Mouse (Mus musculus) naive thymus-derived CD4-positive, alpha-beta T cell, adult 2 months (primary cell): ENCODE results near the gene Tctex1d2.

Experiments used
- DNase-seq: peaks from one replicate; pipeline ENCODE4 v3.0.0-alpha.2; 2011; ENCODE audit warnings: low read depth

The Tctex1d2 gene

DNA sequence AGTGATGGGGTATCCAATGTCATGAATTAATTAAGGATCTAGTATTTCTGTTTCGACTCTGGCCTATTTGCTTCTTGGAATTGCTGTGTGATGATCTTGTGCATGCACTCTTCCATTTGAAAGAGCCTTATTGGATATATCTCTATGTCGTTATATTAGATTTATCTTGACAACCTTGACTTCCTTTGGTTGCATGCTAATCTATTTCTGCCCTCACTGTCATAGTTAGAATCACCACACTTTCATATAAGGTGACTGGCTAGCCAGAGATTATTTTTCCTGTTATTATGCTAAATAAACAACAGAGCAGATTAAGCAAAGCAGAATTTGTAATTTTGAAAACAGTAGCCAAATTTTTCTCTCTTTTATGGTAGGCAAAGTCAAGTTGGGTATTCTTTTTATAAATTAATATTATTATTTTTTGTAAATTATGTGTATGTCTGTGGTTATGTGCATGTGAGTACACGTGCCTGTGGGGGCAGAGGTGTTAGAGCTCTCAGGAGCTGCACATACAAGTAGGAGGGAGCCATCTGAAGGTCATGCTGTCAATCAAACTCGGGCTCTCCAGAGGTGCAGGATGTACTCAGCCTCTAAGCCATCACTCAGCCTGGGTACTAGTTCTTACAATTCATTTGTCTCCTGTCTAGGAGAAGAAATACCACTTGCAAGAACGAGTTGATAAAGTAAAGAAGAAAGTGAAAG, 50.1 kb downstream of the Tctex1d2 start:
- DNase-seq: no peak

DNA sequence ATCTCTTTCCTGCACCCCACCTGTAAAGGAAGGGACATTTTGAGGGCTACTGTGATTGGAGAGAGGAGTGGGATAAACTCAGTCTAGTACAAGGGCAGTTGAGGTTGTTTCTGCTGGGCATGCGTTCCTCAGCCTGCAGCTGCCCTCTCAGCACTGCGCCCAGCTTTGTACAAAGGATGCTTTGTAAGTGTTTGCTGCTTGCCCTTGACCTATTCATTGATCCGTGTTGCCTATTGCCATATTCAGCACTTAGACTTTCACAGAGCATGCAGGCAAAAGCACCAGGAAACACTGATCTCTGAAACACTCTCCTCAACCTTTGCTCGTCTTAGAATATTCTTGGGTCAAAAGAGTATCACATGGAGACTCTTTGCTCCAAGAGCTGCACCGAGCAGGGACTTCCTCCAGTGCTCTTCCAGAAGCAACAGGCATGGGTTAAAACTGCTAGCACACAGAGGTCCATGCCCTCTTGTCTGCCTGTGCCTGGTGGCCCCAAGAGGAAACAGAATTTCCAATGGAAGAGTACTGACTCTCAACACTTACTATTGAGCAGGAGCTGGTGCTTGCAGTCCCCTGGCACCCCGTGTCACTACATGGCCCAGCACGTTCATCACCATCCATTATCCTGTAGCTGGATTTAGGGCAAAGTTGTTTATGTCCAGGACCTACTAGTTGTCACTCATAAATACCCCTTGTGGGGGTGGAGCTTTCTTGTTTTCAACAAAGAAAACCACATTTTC, 52.9 kb downstream of the Tctex1d2 start:
- DNase-seq: no peak

DNA sequence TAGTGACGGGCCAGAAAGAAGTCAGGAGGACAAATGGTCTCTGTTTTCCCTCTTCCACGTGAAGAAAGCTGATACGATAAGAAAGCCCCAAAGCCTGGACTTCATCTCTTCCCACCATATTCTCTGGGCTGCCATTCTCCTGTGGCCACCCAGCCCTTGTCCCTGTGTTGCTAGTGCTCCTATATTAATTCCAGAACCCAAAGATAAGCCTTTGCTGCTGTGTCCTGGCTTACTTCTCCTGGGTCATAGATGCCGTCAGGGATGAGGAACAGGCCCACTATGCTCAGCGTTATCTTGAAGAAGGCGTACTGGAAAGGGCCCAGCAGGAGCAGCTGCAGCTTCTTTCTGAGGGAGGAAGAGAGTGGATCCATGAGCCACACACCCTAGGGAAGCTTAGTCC, 57.8 kb downstream of the Tctex1d2 start:
- no peak for DNase-seq
